Mouse (Mus musculus) large intestine, adult 2 months (tissue): ENCODE data around the gene Efna3. TPM values are rescaled to one million over a fixed set of nuclear protein-coding genes. Genes with fewer than 3 reads are reported as not detected.

Source experiments
- DNase-seq: peaks from one replicate; pipeline ENCODE4 v3.0.0-alpha.2; 2012; ENCODE audit warnings: low read depth, low spot score
- WGBS: fragments of 180-500 bp; shearing (Covaris S2); methylation state at CpG from one replicate; pipeline ENCODE4 v1.1.7; 2018; 5-methylcytosine and 5-hydroxymethylcytosine counted together
- polyA plus RNA-seq: library from polyadenylated mRNA; depleted of rRNA; stranded (reverse); fragments of >200 nt; gene quantifications from 2 replicates; pipeline ENCODE4 v1.2.3, GENCODE M21; 2012; rRNA removed

The Efna3 gene
- polyA plus RNA-seq, 1 experiment = 7.4 TPM

- 2% methylated on average over 39 of the region's 39 CpGs for WGBS
Measured at GRCm38 (mm10) chr3:89270051-89270755, 52.6 kb downstream of the Efna3 start, which contains the start of gene Slc50a1. Gene Slc50a1 (minus strand): TSS chr3:89270570.

GRCm38 (mm10) chr3:89268916-89269315, 53.8 kb downstream of the Efna3 start:
- DNase-seq = no peak
- 80% methylated on average over 8 of the region's 8 CpGs for WGBS

More at GRCm38 (mm10) chr3:89270051-89270755, 52.6 kb downstream of the Efna3 start, which contains the start of gene Slc50a1:
- no peak for DNase-seq

- DNase-seq = no peak
- WGBS = under 1% methylated on average over 20 of the region's 20 CpGs
Measured at GRCm38 (mm10) chr3:89266439-89266893, 56.3 kb downstream of the Efna3 start.

Other genes with a start within 250 kb of the Efna3 start
- gene Rusc1, start 229.7 kb downstream of the Efna3 start, polyA plus RNA-seq = 43.8 and 48.1 TPM in 2 replicates
- not detected in 2 replicates for gene Gm43738, start 221.9 kb downstream of the Efna3 start, polyA plus RNA-seq
- 160 and 206 TPM in 2 replicates for gene Fdps, start 221.0 kb downstream of the Efna3 start, polyA plus RNA-seq
- 181 and 448 TPM in 2 replicates for gene Pklr, start 186.8 kb downstream of the Efna3 start, polyA plus RNA-seq
- 0.48 and 0.52 TPM in 2 replicates for gene Hcn3, start 162.8 kb downstream of the Efna3 start, polyA plus RNA-seq
- 41.1 and 53.0 TPM in 2 replicates for gene Clk2, start 158.2 kb downstream of the Efna3 start, polyA plus RNA-seq
- 88.5 and 107 TPM in 2 replicates for gene Scamp3, start 145.5 kb downstream of the Efna3 start, polyA plus RNA-seq
- gene Fam189b, start 139.8 kb downstream of the Efna3 start, polyA plus RNA-seq = 23.0 and 30.1 TPM in 2 replicates
- 88.5 and 99.3 TPM in 2 replicates for gene Gba, start 120.0 kb downstream of the Efna3 start, polyA plus RNA-seq
- 20.8 and 22.8 TPM in 2 replicates for gene Thbs3, start 107.8 kb downstream of the Efna3 start, polyA plus RNA-seq
- 171 and 186 TPM in 2 replicates for gene Mtx1, start 95.9 kb downstream of the Efna3 start, polyA plus RNA-seq
- 0.99 and 1.6 TPM in 2 replicates for gene Muc1, start 93.9 kb downstream of the Efna3 start, polyA plus RNA-seq
- gene Krtcap2, start 77.0 kb downstream of the Efna3 start, polyA plus RNA-seq = 170 and 221 TPM in 2 replicates
- gene Trim46, start 76.7 kb downstream of the Efna3 start, polyA plus RNA-seq = 2.1 TPM in 2 replicates
- gene Dpm3, start 63.6 kb downstream of the Efna3 start, polyA plus RNA-seq = 355 and 356 TPM in 2 replicates
- gene Slc50a1, start 52.4 kb downstream of the Efna3 start, polyA plus RNA-seq = 108 and 123 TPM in 2 replicates
- gene Efna1, start 41.8 kb downstream of the Efna3 start, polyA plus RNA-seq = 78.0 and 93.8 TPM in 2 replicates
- gene Efna4, start 15.1 kb upstream of the Efna3 start, polyA plus RNA-seq = 14.5 and 14.6 TPM in 2 replicates
- gene Adam15, start 27.0 kb upstream of the Efna3 start, polyA plus RNA-seq = 59.4 and 68.5 TPM in 2 replicates
- gene Dcst2, start 39.0 kb upstream of the Efna3 start, polyA plus RNA-seq = 0.15 and 0.60 TPM in 2 replicates
- 3.1 and 6.7 TPM in 2 replicates for gene Dcst1, start 42.3 kb upstream of the Efna3 start, polyA plus RNA-seq
- gene Zbtb7b, start 71.8 kb upstream of the Efna3 start, polyA plus RNA-seq = 92.6 and 151 TPM in 2 replicates
- gene Lenep, start 79.8 kb upstream of the Efna3 start, polyA plus RNA-seq = not detected in 2 replicates
- 40.7 and 48.2 TPM in 2 replicates for gene Flad1, start 88.9 kb upstream of the Efna3 start, polyA plus RNA-seq
- 37.2 and 50.9 TPM in 2 replicates for gene Cks1b, start 95.4 kb upstream of the Efna3 start, polyA plus RNA-seq
- 60.3 and 84.0 TPM in 2 replicates for gene Shc1, start 95.5 kb upstream of the Efna3 start, polyA plus RNA-seq
- 30.8 and 39.3 TPM in 2 replicates for gene Pygo2, start 107.2 kb upstream of the Efna3 start, polyA plus RNA-seq
- 44.6 and 52.7 TPM in 2 replicates for gene Pbxip1, start 113.7 kb upstream of the Efna3 start, polyA plus RNA-seq
- gene Pmvk, start 131.6 kb upstream of the Efna3 start, polyA plus RNA-seq = 31.6 and 34.8 TPM in 2 replicates
- gene Kcnn3, start 197.2 kb upstream of the Efna3 start, polyA plus RNA-seq = 2.4 and 5.3 TPM in 2 replicates